Mouse (Mus musculus): ENCODE measurements around the gene Ntn4.
"Not testable (repeated sequence)": the region's sequence is repeated elsewhere in the genome, so short reads cannot be mapped to it uniquely, and the experiment has no call there.

The Ntn4 gene

DNA sequence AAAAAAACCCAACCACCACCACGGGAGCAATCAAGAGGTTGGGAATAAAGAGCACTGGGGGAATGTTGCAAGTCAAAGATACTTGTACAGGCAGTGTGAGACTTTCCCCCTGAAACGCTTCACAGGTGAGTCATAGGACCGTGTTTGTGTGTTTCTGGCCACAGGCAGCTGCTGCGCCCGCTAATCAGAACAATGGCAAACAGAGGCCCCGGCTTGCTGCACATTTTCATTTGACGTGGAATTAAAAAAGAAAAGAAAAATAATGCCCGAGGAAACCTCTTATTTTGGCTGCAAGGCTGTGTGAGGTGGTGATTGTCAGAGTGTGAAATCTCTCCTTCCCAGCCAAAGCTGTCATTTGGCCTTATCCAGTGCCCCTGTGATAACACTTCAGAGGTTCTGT is 2.4 kb downstream of the Ntn4 start:
- DNase-seq, result peak; percentile 34 to 56

DNA sequence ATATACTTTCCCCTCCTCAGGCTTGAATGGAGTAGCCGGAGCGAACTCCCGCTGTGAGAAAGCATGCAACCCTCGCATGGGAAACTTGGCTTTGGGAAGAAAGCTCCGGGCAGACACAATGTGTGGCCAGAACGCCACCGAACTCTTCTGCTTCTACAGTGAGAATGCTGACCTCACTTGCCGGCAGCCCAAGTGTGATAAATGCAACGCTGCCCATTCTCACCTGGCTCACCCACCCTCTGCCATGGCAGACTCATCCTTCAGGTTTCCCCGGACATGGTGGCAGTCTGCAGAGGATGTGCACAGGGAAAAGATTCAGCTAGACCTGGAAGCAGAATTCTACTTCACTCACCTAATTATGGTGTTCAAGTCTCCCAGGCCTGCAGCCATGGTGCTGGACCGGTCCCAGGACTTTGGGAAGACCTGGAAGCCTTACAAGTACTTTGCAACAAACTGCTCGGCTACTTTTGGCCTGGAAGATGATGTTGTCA is 4.0 kb downstream of the Ntn4 start:
- peak; percentile 63 to 67 for DNase-seq

DNA sequence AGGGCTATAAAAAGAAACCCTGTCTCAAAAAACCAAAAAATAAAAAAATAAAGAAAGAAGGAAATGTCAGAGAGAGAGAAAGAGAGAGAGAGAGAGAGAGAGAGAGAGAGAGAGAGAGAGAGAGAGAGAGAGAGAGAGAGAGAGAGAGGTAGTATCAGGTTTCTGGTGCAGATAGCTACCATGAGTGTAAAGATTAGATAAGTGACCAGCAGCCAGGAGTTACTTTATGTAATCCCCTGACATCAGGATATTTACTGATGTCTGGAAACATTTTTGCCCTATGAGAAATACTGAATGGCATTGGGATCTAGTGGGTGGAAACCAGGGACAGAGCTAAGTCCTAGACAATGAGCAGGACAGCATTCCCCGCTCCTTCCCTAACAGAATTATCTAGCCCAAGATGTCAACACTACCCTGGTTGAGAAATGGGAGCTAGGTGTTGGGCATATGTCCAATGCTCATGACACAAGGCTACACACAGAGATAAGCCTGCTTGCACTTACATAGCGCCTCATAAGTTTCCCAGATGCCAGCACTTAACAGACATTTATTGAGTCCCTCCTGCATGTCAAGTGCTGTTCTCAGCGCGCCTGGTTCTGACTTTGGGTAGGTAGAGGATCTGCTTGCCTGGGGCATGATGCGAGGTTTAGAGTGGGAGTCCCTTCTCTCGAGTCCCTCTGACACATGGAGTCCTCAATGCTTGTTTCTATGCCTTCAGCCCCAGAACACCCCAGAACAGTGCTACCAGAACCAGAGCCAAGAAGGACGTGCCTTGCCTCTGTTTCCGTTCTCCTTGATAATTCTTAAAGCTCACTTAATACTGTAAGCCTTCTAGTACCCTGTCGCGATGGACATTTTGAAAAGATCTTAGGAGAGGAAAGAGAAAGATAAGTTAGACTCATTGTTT is 7.4 kb downstream of the Ntn4 start:
- peak in 1 of 2 experiments; percentile 26 for DNase-seq

DNA sequence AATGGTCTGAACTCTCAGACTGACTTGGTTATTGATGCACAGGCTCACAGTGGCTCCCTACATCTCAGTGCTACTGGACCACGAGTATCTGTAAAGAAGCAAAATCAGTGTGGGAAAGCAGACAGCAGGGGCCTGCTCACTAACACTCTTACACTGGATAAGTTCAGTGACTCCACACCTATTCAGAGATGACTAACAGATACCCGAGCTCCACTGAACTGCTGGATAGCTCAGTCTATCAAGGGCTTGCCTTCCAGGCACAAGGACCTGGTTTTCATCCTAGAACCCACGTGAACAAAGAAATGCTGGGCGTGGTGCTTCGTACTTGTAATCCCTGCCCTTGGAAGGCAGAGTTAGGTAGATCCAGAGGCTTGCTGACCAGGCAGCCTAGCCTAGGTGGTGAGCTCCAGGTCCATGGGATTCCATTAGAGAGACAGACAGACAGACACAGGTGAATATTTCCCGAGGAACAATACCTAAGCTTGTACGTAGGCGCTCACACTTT is 8.2 kb downstream of the Ntn4 start:
- no peak for DNase-seq

DNA sequence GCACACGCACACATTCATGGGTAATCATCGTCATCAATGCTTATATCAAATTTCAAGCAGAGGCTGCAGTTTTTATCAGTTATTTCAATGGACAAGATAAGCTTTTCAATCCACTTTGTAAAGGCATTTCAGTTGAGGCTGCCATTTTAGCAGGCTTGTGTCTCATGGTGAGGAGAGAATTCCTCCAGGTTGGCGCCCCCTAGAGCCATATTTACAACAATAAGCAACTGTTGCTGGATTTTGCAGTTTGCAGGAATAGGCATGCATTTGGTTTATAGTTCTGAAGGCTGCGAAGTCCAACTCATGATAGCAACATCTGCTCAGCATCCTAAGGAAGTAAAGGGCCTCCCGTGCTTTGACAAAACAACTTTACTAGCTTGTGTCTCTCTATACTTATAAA is 8.6 kb downstream of the Ntn4 start:
- no peak for DNase-seq

DNA sequence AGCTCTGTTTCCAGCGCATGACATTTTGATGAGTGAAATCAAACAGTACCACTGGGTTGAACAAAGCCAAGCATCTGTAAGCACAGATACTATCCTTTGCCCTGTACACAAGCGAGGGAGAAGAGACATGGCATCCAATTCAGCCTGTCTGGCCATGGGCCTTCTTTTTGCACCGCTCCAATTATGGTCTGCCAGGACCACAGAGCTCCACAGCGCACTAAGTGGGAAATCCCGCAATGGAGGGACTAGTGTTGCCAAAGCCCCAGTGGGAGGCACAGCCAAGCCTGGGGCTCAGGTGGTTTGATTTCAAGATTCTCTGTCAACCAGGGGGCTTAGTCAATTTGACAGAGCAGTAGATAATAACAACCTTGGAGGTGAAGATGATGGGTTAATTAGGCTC is 9.1 kb downstream of the Ntn4 start:
- peak; percentile 33 to 43 for DNase-seq

DNA sequence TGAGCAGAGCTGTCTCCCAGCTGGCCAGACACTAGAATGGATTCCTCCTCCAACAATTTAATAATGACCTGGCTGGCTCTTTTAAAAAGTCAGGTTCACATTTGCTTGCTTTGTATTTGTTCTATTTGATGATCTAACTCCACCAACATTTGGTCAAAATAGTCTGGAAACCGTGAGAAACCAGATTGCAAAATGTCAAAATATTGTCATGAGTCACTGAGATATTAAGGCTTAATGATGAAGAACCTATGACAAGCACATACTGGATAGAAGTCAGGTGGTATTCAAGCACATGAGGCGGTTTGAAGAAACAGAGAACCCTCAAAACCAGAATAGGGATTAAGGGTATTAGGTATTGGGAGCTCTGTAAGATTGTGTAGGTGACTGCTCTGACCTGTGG is 12.8 kb downstream of the Ntn4 start:
- no peak for DNase-seq

DNA sequence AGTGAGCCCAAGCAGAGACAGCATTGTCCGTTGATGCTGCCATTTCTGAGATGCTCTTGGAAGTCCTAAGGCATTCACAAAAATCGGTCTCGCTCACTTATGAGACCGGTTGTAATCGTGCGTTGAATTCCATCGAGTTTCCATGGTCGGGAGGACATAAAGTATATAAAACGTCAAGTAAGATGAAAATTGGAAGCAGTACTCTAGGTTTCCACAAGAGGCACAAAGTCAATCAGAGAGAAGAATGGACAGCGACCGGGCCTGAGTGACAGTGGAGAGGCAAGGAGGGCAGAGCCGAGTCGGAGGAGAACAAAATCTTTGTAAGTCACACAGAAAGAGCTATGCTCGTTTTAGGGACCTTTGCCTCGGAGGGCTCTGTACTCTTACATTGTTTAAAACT is 14.9 kb downstream of the Ntn4 start:
- DNase-seq, result no peak

DNA sequence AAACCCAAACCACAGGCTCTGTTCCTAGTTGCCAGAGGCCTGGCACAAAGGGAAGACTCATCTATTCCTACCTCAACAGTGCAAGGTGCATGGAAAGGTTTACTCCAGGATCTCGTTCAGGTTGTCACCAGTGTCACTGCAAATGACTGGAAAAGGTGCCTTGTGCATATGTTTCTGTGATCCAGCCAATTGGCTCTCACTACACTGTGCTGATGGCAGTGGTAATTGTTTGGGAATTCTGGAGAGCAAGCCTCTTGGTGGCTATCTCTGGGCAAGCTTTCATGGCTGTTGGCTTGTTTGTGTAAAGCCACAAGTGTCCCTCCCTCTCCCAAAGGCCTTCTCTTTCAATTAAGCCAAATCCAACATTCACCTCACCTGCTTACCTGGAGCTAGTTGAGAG is 19.3 kb downstream of the Ntn4 start:
- DNase-seq, result peak; percentile 39 to 58

DNA sequence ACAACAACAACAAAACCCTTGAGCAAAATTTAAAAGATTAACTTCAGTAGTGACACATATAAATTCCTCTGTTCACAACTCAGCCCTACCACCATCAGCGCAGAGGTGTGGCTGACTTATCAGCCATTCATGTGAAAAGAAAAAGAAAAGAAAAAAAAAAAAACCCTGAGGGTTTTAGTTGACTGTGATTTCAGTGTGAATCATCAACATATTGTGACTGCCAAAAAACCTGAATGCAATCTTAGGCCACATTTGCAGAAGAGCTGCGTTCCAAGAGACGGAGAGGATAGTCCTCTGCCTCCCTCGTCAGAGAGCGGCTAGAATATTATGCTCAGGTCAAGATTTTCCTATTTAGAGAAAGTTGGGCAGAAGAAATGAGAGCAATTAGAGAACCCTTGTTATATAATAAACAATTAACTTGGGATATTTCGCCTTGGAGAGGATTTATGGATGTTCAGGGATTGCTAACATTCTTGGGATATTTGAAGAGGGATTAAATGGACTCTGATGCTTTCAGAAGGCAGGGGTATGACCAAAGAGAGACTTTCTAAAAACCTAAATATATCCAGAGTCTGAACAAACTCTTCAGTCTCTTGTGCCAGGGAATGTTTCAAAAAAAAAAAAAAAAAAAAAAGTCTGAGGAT is 21.0 kb downstream of the Ntn4 start:
- DNase-seq, result peak in 1 of 2 experiments; percentile 18

DNA sequence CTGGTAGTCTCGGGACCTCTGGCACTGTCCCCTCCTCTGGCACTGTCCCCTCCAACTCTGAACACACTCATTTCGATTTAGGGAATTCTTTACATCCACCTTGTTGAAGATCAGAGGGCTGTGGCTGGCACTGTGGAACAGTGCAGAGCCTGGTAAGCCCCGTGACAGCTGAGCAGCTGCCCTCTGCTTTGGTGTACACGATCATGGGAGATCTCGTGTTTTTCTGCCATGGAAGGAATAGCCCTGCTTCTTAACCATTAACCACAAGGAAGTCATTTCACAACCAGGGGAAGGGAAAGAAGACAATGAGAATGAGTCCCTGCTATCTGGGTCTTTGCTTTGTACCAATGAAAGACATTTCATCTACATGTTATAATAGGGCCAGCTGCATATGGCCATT is 21.5 kb downstream of the Ntn4 start:
- peak in 1 of 2 experiments; percentile 19 for DNase-seq

DNA sequence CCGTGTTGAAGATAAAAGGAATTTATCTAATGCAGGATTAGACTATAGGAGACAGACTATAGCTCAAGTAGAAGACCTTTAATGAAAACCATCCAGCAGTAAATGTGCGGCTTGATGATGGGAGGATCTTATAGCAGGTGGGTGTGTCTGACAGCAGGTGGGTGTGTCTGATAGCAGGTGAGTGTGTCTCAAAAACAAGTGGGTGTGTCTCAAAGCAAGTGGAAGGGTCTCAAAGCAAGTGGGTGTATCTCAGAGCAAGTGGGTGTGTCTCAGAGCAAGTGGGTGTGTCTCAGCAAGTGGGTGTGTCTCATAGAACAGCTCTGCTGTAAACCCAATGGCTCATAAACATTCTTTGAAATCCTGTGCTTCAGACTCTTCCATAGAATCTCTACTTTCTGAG is 25.7 kb downstream of the Ntn4 start:
- no peak for DNase-seq

DNA sequence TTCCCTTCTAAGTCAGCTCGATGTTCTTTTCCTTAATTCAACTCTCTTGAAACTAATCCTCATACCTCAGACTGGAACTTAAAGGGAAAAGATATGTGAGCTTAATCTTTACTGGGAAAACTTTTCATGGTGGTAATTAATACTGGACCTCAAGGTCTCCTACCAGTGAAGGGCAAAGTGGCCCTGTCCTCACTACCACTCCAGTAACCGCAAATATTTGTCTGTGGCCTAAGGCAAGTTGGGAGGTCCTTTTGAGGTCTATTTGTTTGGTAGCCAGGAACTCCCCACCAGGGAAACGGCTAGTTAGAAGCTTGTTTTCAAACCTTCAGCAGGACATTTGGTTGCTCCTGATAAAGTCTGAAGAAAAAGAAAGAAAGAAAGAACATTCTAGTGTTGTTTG is 26.5 kb downstream of the Ntn4 start:
- no peak for DNase-seq

DNA sequence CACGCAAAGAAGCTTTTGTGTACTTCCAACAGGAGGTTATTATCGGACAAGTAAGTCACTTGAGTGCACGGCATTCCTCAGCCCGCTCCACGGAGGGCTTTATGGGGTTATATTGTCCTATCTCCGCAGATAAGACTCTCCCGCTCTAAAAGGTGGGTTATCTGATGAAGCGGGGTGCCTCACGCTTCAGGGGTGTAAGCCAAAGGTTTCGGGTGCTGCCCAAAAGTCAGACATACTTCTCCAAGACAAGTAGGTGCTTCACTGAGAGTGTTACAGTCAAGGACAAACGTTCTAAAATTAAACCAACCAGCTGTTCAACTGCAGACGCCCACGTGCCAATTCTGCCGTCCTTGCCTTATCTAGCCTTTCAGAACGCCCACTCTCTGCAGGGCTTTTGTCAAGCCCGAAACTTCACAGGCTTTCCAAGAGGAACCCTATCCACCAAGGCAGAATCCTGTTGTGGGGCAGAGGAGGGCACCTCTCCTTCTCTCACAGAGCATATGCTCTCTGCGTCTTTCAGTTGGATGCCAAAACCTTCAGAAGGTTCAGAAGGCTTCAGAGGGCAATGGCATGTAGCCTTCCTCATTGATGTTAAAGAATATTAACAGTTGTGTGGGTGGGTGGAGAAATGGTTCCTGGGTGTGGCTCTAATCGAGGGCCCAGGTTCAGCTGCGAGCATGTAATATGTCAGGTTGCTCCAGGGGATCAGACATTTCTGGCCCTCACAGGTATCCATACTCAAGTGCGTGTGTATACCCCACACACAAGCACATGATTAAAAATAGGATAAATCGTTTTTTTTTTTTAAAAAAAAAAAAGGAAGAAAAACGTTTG is 32.4 kb downstream of the Ntn4 start:
- DNase-seq, result no peak

DNA sequence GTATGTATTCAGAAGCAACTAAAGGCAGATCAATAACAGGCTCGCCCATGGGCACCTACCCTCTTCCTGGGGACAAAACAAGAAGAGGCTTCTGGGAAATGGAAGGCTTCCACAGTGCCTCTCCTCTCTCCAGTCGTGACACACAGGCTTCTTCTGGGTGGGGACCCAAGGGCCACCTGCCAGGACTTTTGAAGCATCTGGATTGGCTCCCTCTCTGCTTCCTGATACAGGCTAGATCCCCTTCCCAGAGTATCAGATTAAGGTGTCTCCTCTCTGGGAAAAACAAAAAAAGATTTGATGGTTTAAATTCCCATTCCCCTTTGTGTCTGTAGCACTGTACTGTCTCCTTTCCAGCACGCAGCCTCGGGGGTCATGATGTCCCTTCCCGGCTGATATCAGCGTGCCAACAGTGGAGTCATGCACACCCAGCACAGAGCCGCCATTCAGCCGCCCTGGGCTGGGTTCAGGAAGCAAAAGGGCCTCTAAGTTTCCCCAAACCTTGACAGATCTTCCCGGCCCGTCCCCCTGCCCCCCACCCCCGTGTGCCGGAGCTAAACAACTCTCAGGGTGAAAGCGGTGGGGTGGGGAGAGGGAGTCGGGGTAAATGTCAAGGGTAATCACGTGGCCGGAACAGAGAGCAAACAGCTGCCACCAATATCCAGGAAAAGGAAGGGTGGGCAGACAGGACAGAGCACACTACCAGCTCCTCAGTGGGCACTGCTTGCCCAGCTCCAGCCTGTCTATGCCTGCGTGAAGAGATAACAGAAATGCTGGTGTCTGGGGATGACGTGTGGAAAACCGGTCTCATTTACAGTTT is 38.9 kb downstream of the Ntn4 start:
- DNase-seq, result no peak

DNA sequence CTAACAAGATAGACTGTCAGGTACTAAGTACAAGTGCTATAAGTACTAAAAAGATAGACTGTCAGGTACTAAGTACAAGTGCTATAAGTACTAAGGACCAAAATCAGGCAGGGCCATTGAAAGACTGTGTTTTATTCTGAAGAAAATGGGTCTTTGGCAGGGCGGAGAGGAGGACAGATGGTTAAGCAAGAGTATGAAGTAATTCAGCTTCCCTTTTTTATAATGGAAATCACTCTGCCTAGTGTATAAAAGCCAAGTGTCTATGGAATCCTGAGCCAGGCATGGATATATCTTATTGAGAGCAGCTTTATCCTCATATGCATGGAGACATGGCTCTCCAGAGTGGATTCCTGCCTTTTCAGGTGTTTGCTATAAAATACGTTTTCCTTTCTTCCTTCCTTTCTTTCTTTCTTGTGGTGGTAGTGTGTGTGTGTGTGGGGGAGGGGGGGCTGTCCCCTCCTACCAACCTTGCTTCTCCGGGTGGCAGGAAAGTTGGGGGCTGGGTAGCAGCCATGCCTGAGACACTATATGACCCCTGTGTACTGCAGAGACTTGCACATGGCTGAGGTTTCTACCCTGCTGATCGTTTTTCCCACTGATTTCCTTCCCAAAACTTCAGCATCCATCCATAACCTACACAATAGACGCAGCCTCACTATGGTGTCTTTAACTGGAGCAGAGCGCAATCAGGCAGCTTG is 40.3 kb downstream of the Ntn4 start:
- peak in 1 of 2 experiments; percentile 42 for DNase-seq

DNA sequence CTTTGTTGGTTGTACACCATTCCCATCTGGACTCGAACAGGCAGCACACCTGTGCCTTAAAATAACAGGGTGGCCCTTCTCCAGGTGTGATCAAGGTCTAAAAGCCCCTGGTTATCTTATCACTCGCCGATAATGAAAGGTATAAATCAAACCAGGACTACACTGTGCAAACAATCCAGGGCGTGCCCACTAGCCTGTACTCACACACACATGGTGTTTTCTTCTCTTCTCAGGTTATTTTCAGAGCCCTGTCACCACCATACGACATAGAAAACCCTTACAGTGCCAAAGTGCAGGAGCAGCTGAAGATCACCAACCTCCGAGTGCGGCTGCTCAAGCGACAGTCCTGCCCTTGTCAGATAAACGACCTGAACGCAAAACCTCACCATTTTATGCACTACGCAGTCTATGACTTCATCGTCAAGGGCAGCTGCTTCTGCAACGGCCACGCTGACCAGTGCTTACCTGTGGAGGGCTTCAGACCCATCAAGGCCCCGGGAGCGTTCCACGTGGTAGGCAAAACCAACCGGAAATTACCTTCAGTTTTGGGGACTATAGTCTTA is 41.8 kb downstream of the Ntn4 start:
- no peak for DNase-seq

DNA sequence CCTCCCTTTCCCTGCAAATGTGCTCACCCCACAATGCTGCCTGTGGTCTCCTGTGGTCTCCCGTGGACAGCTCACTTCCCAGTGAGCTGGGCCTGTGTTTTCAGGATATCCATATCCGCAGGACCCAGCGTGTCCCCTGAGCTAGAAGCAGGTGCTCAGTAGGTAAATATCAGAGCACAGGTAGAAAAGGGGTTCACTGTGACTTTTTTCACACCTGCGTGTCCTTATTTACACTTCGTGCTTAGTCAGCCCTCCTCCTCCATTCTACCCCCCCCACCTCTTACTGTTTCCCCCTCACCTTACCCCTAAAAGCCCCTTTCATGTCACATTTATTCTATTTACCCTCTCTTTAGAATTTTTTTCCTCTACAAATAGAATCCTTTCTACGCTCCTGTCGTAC is 42.7 kb downstream of the Ntn4 start:
- no peak for DNase-seq

DNA sequence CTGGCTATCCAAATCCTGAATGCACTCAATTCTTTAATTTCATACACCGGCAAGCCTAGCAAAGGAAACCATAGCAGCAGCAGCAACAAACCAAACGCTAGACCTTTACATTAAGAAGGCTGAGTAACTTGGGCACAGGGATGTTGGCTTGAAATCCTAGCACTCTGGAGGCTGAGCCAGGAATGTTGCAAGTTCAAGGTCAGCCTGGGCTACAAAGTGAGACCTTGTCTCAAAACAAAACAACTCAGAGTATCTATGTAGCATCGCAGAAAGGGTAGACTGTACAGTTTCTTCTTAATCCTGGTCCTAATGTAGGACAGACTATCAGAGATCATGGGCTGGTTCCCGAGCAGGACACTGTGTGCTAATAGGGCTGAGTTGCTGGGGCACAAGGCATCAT is 43.4 kb downstream of the Ntn4 start:
- DNase-seq, result no peak

DNA sequence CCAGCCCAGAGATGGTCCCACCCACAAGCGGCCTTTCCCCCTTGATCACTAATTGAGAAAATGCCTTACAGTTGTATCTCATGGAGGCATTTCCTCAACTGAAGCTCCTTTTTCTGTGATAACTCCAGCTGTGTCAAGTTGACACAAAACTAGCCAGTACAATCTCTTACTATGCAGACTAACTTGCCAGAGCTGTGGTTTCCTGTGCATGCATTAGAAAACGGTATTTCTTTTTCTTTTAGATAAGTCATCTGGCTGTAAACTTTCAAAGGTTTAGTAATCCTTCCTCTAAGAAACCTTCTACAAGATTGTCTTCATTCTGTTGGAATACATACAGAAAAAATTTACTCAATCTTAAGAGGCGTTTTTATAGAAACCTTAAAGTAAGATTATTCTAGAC is 44.9 kb downstream of the Ntn4 start:
- DNase-seq, result not testable (repeated sequence)

DNA sequence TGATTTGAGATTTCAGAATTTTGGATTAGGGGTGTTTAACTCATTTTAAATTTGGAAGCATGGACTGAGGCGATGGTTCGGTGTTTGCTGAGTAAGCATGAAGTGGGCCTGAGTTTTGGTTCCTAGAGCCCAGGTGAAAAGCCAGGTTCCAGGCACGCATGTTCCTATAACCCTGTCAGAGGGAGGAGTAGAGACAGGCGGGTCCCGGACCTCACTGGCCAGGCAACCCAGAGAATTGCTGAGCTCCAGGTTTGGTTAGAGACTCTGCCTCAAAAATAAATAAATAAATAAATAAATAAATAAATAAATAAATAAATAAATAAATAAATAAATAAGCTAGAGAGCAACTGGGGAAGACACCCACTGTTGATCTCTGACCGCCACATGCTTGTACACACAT is 46.1 kb downstream of the Ntn4 start:
- no peak for DNase-seq

Data from cerebellum, adult 18-20 months (tissue).